Mouse (Mus musculus) G1E (cell line): ENCODE data around the gene D330020A13Rik. TPM values are rescaled to one million over a fixed set of nuclear protein-coding genes. Genes with fewer than 3 reads are reported as not detected.
"Not testable (repeated sequence)": the region's sequence is repeated elsewhere in the genome, so short reads cannot be mapped to it uniquely, and the experiment has no call there.

ENCODE experiments used
- ATAC-seq: 2 replicates; pipeline ENCODE4 v1.8.0; 2016; ENCODE audit warnings: mild to moderate bottlenecking; ENCODE audit not compliant: insufficient number of reproducible peaks, poor library complexity, low FRiP score, severe bottlenecking; ENCODE audit errors: extremely low read depth
- DNase-seq: peaks from one replicate; pipeline ENCODE4 v3.0.0; 2012; ENCODE audit warnings: low spot score
- H3K27me3 ChIP-seq: 2 replicates; pipeline ENCODE4 v1.6.1; 2012; ENCODE audit warnings: mild to moderate bottlenecking, low read length, inconsistent platforms; ENCODE audit not compliant: insufficient read depth
- H3K36me3 ChIP-seq: replicated peaks from 2 replicates; pipeline ENCODE3; 2012; ENCODE audit warnings: mild to moderate bottlenecking, inconsistent platforms
- H3K4me1 ChIP-seq: 2 replicates; pipeline ENCODE4 v1.6.1; 2012; ENCODE audit warnings: low read depth, low read length, inconsistent platforms, mixed read lengths; ENCODE audit not compliant: insufficient read depth
- H3K4me3 ChIP-seq: 2 replicates; pipeline ENCODE4 v1.5.1; 2012; ENCODE audit warnings: low read depth, mild to moderate bottlenecking, inconsistent platforms, low read length, moderate library complexity, mixed read lengths
- H3K9me3 ChIP-seq: replicated peaks from 2 replicates; pipeline ENCODE4 v1.6.1; 2012; ENCODE audit warnings: inconsistent platforms
- CTCF ChIP-seq: IDR thresholded peaks from 2 replicates; pipeline ENCODE4 v1.5.1; 2012; ENCODE audit warnings: low read depth, low read length, inconsistent platforms, mixed read lengths
- GATA1 ChIP-seq: IDR thresholded peaks from 2 replicates; pipeline ENCODE4 v1.6.1; 2012; ENCODE audit warnings: borderline replicate concordance, low read length, inconsistent platforms, mixed read lengths
- GATA2 ChIP-seq: IDR thresholded peaks from 2 replicates; pipeline ENCODE4 v1.6.1; 2012; ENCODE audit warnings: low read depth, low read length, inconsistent platforms, borderline replicate concordance
- POLR2AphosphoS5 ChIP-seq: IDR thresholded peaks from 2 replicates; pipeline ENCODE4 v1.6.1; 2012; ENCODE audit warnings: low read depth, low read length, inconsistent platforms; ENCODE audit not compliant: insufficient replicate concordance
- TAL1 ChIP-seq: conservative IDR thresholded peaks from 2 replicates; pipeline ENCODE4 v1.6.1; 2012; ENCODE audit warnings: low read depth, low read length, inconsistent platforms, mixed read lengths
- polyA plus RNA-seq: library from polyadenylated mRNA; stranded (reverse); fragments of >175 nt; gene quantifications from 2 replicates; pipeline ENCODE4 v1.2.3, GENCODE M21; 2012
- total RNA-seq, 2 experiments: library from RNA; stranded (forward) in 1 of 2; stranded (reverse) in 1 of 2; fragments of 200-1000 nt in 1 of 2; fragments of >200 nt in 1 of 2; fragmentation: Nextera tagmentation in 1 of 2; gene quantifications; 2 replicates each; pipeline ENCODE4 v1.2.3; 2014 to 2017

The D330020A13Rik gene
- total and polyA plus RNA-seq, 3 experiments = not detected

DNA sequence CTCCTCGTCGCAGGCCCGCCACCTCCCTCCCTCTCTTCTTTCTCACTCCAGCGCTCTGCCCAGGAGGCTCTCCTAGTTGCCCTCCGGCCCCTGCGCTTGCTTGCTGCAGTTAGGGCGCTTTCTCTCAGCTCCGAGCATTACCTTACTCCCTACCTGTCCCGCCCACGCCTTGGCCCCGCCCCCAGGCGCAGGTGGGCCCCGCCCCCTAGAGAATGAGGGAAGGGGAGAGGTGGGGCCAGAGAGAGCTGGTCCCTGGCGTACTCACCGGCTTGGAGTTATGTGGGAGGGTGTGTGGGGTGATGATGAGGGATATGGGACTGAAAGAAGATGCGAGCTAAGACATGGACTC is 595 bp downstream of the D330020A13Rik start:
- Histone ChIP-seq H3K27me3 (peaks cover 15% of the 10 kb centered on the region; the same call in 1 of the 2 replicates), H3K4me1 (peaks cover 5% of the 10 kb centered on the region; the same call in 1 of the 2 replicates), H3K9me3 (no peaks in the 10 kb centered on the region), H3K4me3 (no peak overlapping the region), H3K36me3 (no peaks in the 10 kb centered on the region)
- DNase-seq = no peak
- no peak for ATAC-seq
- TF ChIP-seq TAL1 (no peak), CTCF (no peak), GATA1 (no peak), GATA2 (no peak), POLR2AphosphoS5 (no peak)

DNA sequence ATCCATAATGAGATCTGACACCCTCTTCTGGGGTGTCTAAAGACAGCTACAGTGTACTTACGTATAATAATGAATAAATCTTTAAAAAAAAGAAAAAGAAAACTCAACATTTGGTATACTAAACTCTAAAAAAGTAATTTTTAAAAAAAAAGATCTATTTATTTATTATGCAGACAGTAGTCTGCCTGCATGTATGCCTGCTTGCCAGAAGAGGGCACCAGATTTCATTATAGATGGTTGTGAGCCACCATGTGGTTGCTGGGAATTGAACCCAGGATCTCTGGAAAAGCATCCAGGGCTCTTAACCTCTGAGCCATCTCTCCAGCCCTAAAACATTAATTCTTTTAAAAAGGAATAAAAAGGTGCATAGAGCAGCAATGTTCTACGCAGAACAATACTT is 2.4 kb downstream of the D330020A13Rik start:
- H3K9me3 ChIP-seq, ATAC-seq, DNase-seq, H3K4me3 ChIP-seq, H3K4me1 ChIP-seq, H3K36me3 ChIP-seq: not testable (repeated sequence)
- peaks cover 20% of the 10 kb centered on the region; the same call in 1 of the 2 replicates for H3K27me3 ChIP-seq

GRCm38 (mm10) chr6:120301137-120301536 is 7.0 kb downstream of the D330020A13Rik start:
- no peaks in the 10 kb centered on the region for H3K4me1 ChIP-seq
- no peak overlapping the region for H3K4me3 ChIP-seq
- no peaks in the 10 kb centered on the region for H3K36me3 ChIP-seq
- peaks cover 14% of the 10 kb centered on the region; the same call in 1 of the 2 replicates for H3K27me3 ChIP-seq
- TF ChIP-seq GATA2 (no peak), GATA1 (no peak), CTCF (no peak), TAL1 (no peak), POLR2AphosphoS5 (no peak)
- no peaks in the 10 kb centered on the region for H3K9me3 ChIP-seq
- ATAC-seq (no peak), DNase-seq (no peak)

DNA sequence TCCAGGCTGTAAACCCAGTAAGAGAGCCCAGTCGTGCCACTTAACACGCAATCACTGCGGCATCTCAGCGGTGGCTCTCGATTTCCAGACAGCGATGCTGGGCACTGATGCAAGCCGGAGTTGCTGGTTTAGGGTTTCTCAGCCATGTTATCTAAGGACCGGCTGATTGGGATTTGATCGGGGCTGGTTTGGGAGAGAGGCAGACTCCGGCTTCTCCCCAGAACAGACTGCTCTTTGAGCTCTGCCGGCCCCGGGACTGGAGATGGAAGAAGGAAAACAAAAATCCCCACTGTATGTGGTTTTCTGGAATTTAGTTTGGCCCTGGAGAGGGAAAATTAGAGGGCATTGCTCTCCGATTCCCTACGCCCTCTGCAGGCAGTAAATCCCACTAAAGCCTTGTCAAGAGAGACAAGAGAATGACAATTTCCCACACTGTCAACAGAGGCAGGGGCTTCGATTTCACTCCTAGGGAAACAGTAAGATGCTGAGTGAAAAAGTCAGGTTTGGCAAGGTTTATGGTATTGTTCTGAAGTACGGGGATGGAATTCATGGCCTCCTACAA is 8.7 kb downstream of the D330020A13Rik start:
- Histone ChIP-seq H3K27me3 (peaks cover 15% of the 10 kb centered on the region; the same call in 1 of the 2 replicates), H3K4me1 (no peaks in the 10 kb centered on the region), H3K36me3 (no peaks in the 10 kb centered on the region), H3K9me3 (no peaks in the 10 kb centered on the region), H3K4me3 (no peak overlapping the region)
- DNase-seq (no peak), ATAC-seq (no peak)
- TF ChIP-seq TAL1 = no peak
- no peak for TF ChIP-seq POLR2AphosphoS5
- TF ChIP-seq GATA1 = no peak
- no peak for TF ChIP-seq GATA2
- no peak for TF ChIP-seq CTCF

- Histone ChIP-seq H3K27me3 (peaks cover 14% of the 10 kb centered on the region; the same call in 1 of the 2 replicates), H3K4me1 (no peaks in the 10 kb centered on the region), H3K9me3 (no peaks in the 10 kb centered on the region), H3K36me3 (no peaks in the 10 kb centered on the region), H3K4me3 (no peak overlapping the region)
- ATAC-seq = no peak
- TF ChIP-seq GATA2 = no peak
- TF ChIP-seq POLR2AphosphoS5 = no peak
- TF ChIP-seq CTCF = no peak
- no peak for TF ChIP-seq TAL1
- TF ChIP-seq GATA1 = no peak
- no peak for DNase-seq
These were observed 12.9 kb downstream of the D330020A13Rik start for GRCm38 (mm10) chr6:120306859-120307594.

GRCm38 (mm10) chr6:120309338-120309737 is 15.2 kb downstream of the D330020A13Rik start:
- DNase-seq (no peak), ATAC-seq (no peak)
- H3K9me3 ChIP-seq = no peaks in the 10 kb centered on the region

More at GRCm38 (mm10) chr6:120309338-120309737, 15.2 kb downstream of the D330020A13Rik start:
- H3K4me3 ChIP-seq = no peak overlapping the region
- H3K4me1 ChIP-seq = no peaks in the 10 kb centered on the region
- H3K36me3 ChIP-seq = no peaks in the 10 kb centered on the region
- TF ChIP-seq TAL1 (no peak), POLR2AphosphoS5 (no peak), GATA2 (no peak), GATA1 (no peak), CTCF (no peak)
- peaks cover 8% of the 10 kb centered on the region; the same call in 1 of the 2 replicates for H3K27me3 ChIP-seq
